Mouse (Mus musculus): ENCODE measurements around the gene Ppp1r15a. TPM values are rescaled to one million over a fixed set of nuclear protein-coding genes. Genes with fewer than 3 reads are reported as not detected.
"Not testable (repeated sequence)": the region's sequence is repeated elsewhere in the genome, so short reads cannot be mapped to it uniquely, and the experiment has no call there.

Gene Ppp1r15a
- polyA plus RNA-seq, 1 experiment from 2014 or later, result 21.9 TPM

DNA sequence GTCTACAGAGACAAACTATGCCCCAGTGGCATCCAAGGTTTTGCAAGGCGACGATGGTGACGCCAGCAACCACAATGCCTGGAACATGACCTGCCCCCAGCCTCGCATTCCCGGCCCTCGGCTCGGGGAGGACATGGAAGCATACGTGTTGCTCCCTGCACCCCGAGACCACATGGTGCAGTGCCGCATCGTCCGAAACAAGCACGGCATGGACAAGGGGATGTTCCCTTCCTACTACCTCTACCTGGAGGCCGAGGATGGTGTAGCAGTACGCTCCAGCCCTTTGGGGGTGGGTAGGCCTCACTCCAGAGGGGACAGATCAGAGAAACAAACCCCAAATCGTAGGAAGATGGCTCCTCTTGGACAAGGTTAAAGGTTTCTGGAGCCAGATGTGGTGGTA lies 7.5 kb downstream of the Ppp1r15a start:
- Histone ChIP-seq H3K9me3 (ENCODE audit: control insufficient read depth, low read length) (no peaks in the 10 kb centered on the region), H3K4me3 (ENCODE audit: low read depth, low read length) (no peak overlapping the region), H3K9ac (ENCODE audit: low read length) (no peak overlapping the region), H3K27me3 (ENCODE audit: control insufficient read depth, insufficient read depth, low read length) (no peaks in the 10 kb centered on the region), H3K4me2 (ENCODE audit: low read depth, severe bottlenecking) (no peak overlapping the region), H3K36me3 (ENCODE audit: control insufficient read depth, insufficient read depth, low read length) (0 out of 2 replicates have a peak, but pooled peaks cover under 1% of the 10 kb centered on the region), H3K27ac (replicated peaks; ENCODE audit: low read depth, low read length) (no peak overlapping the region), H3K4me1 (ENCODE audit: control insufficient read depth, insufficient read depth, low read length) (no peaks in the 10 kb centered on the region)
- 92% methylated on average over 16 of the region's 16 CpGs for WGBS
- ATAC-seq (ENCODE audit: insufficient number of reproducible peaks, low FRiP score, low TSS enrichment, low read depth) (no peak), DNase-seq (ENCODE audit: low spot score) (no peak)

DNA sequence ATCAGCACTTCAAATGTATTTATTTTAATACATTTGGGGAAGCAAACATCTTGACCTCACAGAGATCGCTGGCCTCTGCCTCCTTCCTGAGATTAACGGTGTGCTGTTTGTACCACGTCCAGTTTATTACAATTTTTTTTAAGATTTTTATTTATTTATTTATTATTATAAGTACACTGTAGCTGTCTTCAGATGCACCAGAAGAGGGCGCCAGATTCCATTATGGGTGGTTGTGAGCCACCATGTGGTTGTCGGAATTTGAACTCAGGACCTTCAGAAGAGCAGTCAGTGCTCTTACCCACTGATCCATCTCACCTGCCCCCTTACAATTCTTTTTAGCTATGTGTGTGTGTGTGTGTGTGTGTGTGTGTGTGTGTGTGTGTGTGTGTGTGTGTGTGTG lies 9.2 kb downstream of the Ppp1r15a start:
- H3K27ac ChIP-seq (replicated peaks; ENCODE audit: low read depth, low read length); H3K4me3 ChIP-seq (ENCODE audit: low read depth, low read length); H3K4me2 ChIP-seq (ENCODE audit: low read depth, severe bottlenecking); H3K4me1 ChIP-seq (ENCODE audit: control insufficient read depth, insufficient read depth, low read length); H3K36me3 ChIP-seq (ENCODE audit: control insufficient read depth, insufficient read depth, low read length); H3K9me3 ChIP-seq (ENCODE audit: control insufficient read depth, low read length); DNase-seq (ENCODE audit: low spot score); H3K27me3 ChIP-seq (ENCODE audit: control insufficient read depth, insufficient read depth, low read length); ATAC-seq (ENCODE audit: insufficient number of reproducible peaks, low FRiP score, low TSS enrichment, low read depth); H3K9ac ChIP-seq (ENCODE audit: low read length): not testable (repeated sequence)
- 76% methylated on average over 5 of the region's 5 CpGs for WGBS

DNA sequence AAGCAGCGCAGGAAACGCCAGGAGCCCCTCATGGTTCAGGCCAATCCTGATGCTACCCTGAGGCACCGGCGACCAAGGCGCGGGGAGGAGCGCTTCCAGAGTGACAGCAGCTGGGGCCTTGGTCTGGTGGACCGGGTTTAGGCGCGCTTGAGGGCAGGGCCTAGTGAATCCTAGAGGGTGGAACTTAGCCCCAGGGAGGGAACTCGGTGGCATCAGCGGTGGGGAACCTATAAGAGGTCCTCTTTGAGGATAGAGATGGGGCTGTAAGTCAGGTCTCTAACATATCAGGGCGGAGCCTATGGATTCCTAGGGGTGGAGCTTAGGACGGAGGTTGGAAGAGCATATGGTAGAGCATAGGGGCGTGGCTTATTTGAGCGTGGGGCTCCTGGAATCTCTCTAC lies 10.6 kb downstream of the Ppp1r15a start:
- no peak overlapping the region for H3K27ac ChIP-seq (replicated peaks; ENCODE audit: low read depth, low read length)

GRCm38 (mm10) chr7:45514411-45514810 lies 11.7 kb downstream of the Ppp1r15a start:
- Histone ChIP-seq H3K4me2 (ENCODE audit: low read depth, severe bottlenecking) (no peak overlapping the region), H3K9me3 (ENCODE audit: control insufficient read depth, low read length) (no peaks in the 10 kb centered on the region), H3K27ac (replicated peaks; ENCODE audit: low read depth, low read length) (no peak overlapping the region), H3K4me3 (ENCODE audit: low read depth, low read length) (no peak overlapping the region), H3K27me3 (ENCODE audit: control insufficient read depth, insufficient read depth, low read length) (no peaks in the 10 kb centered on the region), H3K36me3 (ENCODE audit: control insufficient read depth, insufficient read depth, low read length) (no peaks in the 10 kb centered on the region), H3K4me1 (ENCODE audit: control insufficient read depth, insufficient read depth, low read length) (peaks cover 2% of the 10 kb centered on the region; the same call in 1 of the 2 replicates), H3K9ac (ENCODE audit: low read length) (no peak overlapping the region)
- no peak for DNase-seq (ENCODE audit: low spot score)
- no peak for ATAC-seq (ENCODE audit: insufficient number of reproducible peaks, low FRiP score, low TSS enrichment, low read depth)
- 84% methylated on average over 7 of the region's 7 CpGs for WGBS

More for the DNA sequence above, 10.6 kb downstream of the Ppp1r15a start:
- DNase-seq (ENCODE audit: low spot score) (peak; percentile 38), ATAC-seq (ENCODE audit: insufficient number of reproducible peaks, low FRiP score, low TSS enrichment, low read depth) (no peak)
- Histone ChIP-seq H3K4me1 (ENCODE audit: control insufficient read depth, insufficient read depth, low read length) (no peaks in the 10 kb centered on the region), H3K27me3 (ENCODE audit: control insufficient read depth, insufficient read depth, low read length) (no peaks in the 10 kb centered on the region), H3K9ac (ENCODE audit: low read length) (no peak overlapping the region), H3K36me3 (ENCODE audit: control insufficient read depth, insufficient read depth, low read length) (no peaks in the 10 kb centered on the region), H3K4me2 (ENCODE audit: low read depth, severe bottlenecking) (no peak overlapping the region), H3K9me3 (ENCODE audit: control insufficient read depth, low read length) (no peaks in the 10 kb centered on the region), H3K4me3 (ENCODE audit: low read depth, low read length) (no peak overlapping the region)
- 24% methylated on average over 16 of the region's 16 CpGs for WGBS

- Histone ChIP-seq H3K27ac (replicated peaks; ENCODE audit: low read depth, low read length) (peak within 1 kb of the TSS; percentile 85), H3K9me3 (ENCODE audit: control insufficient read depth, low read length) (no peaks in the 10 kb centered on the region), H3K9ac (ENCODE audit: low read length) (peak within 1 kb of the TSS; percentile 81), H3K4me1 (ENCODE audit: control insufficient read depth, insufficient read depth, low read length) (peaks cover 7% of the 10 kb centered on the region; the same call in 1 of the 2 replicates), H3K4me3 (ENCODE audit: low read depth, low read length) (peak within 1 kb of the TSS; percentile 71), H3K36me3 (ENCODE audit: control insufficient read depth, insufficient read depth, low read length) (peaks cover 6% of the 10 kb centered on the region; the same call in 1 of the 2 replicates), H3K27me3 (ENCODE audit: control insufficient read depth, insufficient read depth, low read length) (no peaks in the 10 kb centered on the region), H3K4me2 (ENCODE audit: low read depth, severe bottlenecking) (peak within 1 kb of the TSS; percentile 97)
- DNase-seq (ENCODE audit: low spot score), result peak; percentile 93
- peak; percentile 88 for ATAC-seq (ENCODE audit: insufficient number of reproducible peaks, low FRiP score, low TSS enrichment, low read depth)
- 1% methylated on average over 44 of the region's 44 CpGs for WGBS
These were observed 15.9 kb downstream of the Ppp1r15a start, which contains the start of gene Nucb1 for GRCm38 (mm10) chr7:45509912-45510787. Nucb1 (minus strand) TSS chr7:45510406.

GRCm38 (mm10) chr7:45509181-45509882 lies 16.7 kb downstream of the Ppp1r15a start:
- DNase-seq (ENCODE audit: low spot score) (no peak), ATAC-seq (ENCODE audit: insufficient number of reproducible peaks, low FRiP score, low TSS enrichment, low read depth) (no peak)
- H3K4me1 ChIP-seq (ENCODE audit: control insufficient read depth, insufficient read depth, low read length), result peaks cover 7% of the 10 kb centered on the region; the same call in 1 of the 2 replicates
- H3K36me3 ChIP-seq (ENCODE audit: control insufficient read depth, insufficient read depth, low read length), result peaks cover 9% of the 10 kb centered on the region
- H3K9ac ChIP-seq (ENCODE audit: low read length), result peak overlapping the region; percentile 81
- 38% methylated on average over 19 of the region's 19 CpGs for WGBS
- no peak overlapping the region for H3K27ac ChIP-seq (replicated peaks; ENCODE audit: low read depth, low read length)
- no peaks in the 10 kb centered on the region for H3K9me3 ChIP-seq (ENCODE audit: control insufficient read depth, low read length)
- H3K4me3 ChIP-seq (ENCODE audit: low read depth, low read length), result peak overlapping the region; percentile 71
- no peaks in the 10 kb centered on the region for H3K27me3 ChIP-seq (ENCODE audit: control insufficient read depth, insufficient read depth, low read length)
- H3K4me2 ChIP-seq (ENCODE audit: low read depth, severe bottlenecking), result peak overlapping the region; percentile 97

DNA sequence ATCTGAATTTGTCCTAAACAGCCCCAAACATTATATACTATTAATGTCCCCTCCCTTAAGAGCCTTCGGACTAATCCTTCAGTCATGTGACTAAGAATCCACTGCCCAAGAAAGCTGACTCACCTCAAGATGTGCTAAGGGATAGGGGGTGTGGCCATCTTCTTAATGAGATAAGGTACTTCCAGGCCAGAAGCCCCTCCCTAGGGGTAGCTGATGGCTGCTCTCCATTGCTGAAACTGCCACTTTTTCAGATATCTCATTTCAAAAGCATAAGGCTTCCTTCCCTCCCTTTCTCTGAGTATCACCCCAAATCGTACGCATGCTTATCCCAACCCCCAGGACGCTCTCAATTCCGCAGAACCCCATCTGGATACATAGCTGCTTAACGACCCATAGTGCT lies 17.5 kb downstream of the Ppp1r15a start:
- Histone ChIP-seq H3K4me2 (ENCODE audit: low read depth, severe bottlenecking) (peak overlapping the region; percentile 97; the same call in 1 of the 2 replicates), H3K9me3 (ENCODE audit: control insufficient read depth, low read length) (no peaks in the 10 kb centered on the region), H3K9ac (ENCODE audit: low read length) (no peak overlapping the region), H3K4me1 (ENCODE audit: control insufficient read depth, insufficient read depth, low read length) (peaks cover 7% of the 10 kb centered on the region; the same call in 1 of the 2 replicates), H3K27ac (replicated peaks; ENCODE audit: low read depth, low read length) (no peak overlapping the region), H3K27me3 (ENCODE audit: control insufficient read depth, insufficient read depth, low read length) (no peaks in the 10 kb centered on the region), H3K4me3 (ENCODE audit: low read depth, low read length) (0 out of 2 replicates have a peak overlapping the region, but pooled peaks have one; percentile 71), H3K36me3 (ENCODE audit: control insufficient read depth, insufficient read depth, low read length) (peaks cover 9% of the 10 kb centered on the region)
- WGBS, result 86% methylated on average over 6 of the region's 6 CpGs
- DNase-seq (ENCODE audit: low spot score) (no peak), ATAC-seq (ENCODE audit: insufficient number of reproducible peaks, low FRiP score, low TSS enrichment, low read depth) (no peak)

DNA sequence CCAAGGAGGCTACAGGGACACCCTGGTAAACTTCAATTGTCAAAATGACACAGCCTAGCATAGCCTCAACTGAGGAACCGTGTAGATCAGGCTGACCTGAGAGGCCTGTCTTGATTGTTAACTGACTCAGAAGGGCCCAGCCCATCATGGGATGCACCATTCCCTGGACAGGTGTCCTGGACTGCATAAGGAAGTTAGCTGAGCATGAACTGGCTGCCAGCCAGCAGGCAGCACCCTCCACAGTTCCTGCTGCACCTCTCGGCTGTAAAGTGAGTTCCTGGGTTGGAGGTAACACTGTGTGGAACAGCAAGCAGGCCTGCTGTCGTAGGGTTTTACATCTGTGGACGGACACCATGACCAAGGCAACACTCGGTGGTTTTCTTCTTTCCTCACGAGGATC lies 18.5 kb downstream of the Ppp1r15a start:
- Histone ChIP-seq H3K4me1 (ENCODE audit: control insufficient read depth, insufficient read depth, low read length) (peaks cover 7% of the 10 kb centered on the region; the same call in 1 of the 2 replicates), H3K36me3 (ENCODE audit: control insufficient read depth, insufficient read depth, low read length) (peaks cover 9% of the 10 kb centered on the region), H3K27ac (replicated peaks; ENCODE audit: low read depth, low read length) (no peak overlapping the region), H3K4me3 (ENCODE audit: low read depth, low read length) (no peak overlapping the region), H3K4me2 (ENCODE audit: low read depth, severe bottlenecking) (no peak overlapping the region), H3K9me3 (ENCODE audit: control insufficient read depth, low read length) (no peaks in the 10 kb centered on the region), H3K9ac (ENCODE audit: low read length) (no peak overlapping the region), H3K27me3 (ENCODE audit: control insufficient read depth, insufficient read depth, low read length) (no peaks in the 10 kb centered on the region)
- DNase-seq (ENCODE audit: low spot score), result no peak
- 90% methylated on average over 6 of the region's 6 CpGs for WGBS
- no peak for ATAC-seq (ENCODE audit: insufficient number of reproducible peaks, low FRiP score, low TSS enrichment, low read depth)

Data from limb, embryonic 11.5 days (tissue).